Mouse (Mus musculus) ES-E14 (cell line): ENCODE measurements around the gene Hsph1. TPM values are rescaled to one million over a fixed set of nuclear protein-coding genes. Genes with fewer than 3 reads are reported as not detected.
A peak's percentile ranks its signal among the peaks of the same experiment; 100 is the strongest.

Experiments
- DNase-seq: peaks from one replicate; pipeline ENCODE4 v3.0.0-alpha.2; 2013; ENCODE audit warnings: low read depth, low spot score
- H3K27ac ChIP-seq: 2 replicates; pipeline ENCODE4 v1.5.1; 2012; ENCODE audit warnings: low read depth, mild to moderate bottlenecking, low read length, moderate library complexity, mixed read lengths; ENCODE audit not compliant: poor library complexity, insufficient read depth, severe bottlenecking
- H3K36me3 ChIP-seq: 2 replicates; pipeline ENCODE4 v1.6.1; 2012; ENCODE audit warnings: mild to moderate bottlenecking, low read length, moderate library complexity, mixed read lengths; ENCODE audit not compliant: control insufficient read depth, poor library complexity, insufficient read depth, severe bottlenecking
- H3K4me1 ChIP-seq, 2 experiments: fragments of 150-350 bp in 1 of 2; sonication (generic) in 1 of 2; 2 replicates each; pipeline ENCODE4 v1.6.1; 2012; ENCODE audit warnings: low read length in 2 of 2, mild to moderate bottlenecking in 1 of 2, mixed read lengths in 1 of 2; ENCODE audit not compliant: control insufficient read depth in 2 of 2, insufficient read depth in 2 of 2, poor library complexity in 1 of 2
- H3K4me3 ChIP-seq, 2 experiments: fragments of 150-350 bp in 1 of 2; sonication (generic) in 1 of 2; 2 replicates each; pipeline ENCODE4 v1.5.1; 2012; ENCODE audit warnings: low read length in 2 of 2, low read depth in 1 of 2, mild to moderate bottlenecking in 1 of 2, mixed read lengths in 1 of 2; ENCODE audit not compliant: insufficient read depth in 1 of 2, poor library complexity in 1 of 2, severe bottlenecking in 1 of 2
- H3K9ac ChIP-seq: 2 replicates; pipeline ENCODE4 v1.6.1; 2012; ENCODE audit warnings: low read depth, mild to moderate bottlenecking, low read length, mixed read lengths; ENCODE audit not compliant: poor library complexity, insufficient read depth, severe bottlenecking
- H3K9me3 ChIP-seq: fragments of 150-350 bp; sonication (generic); 2 replicates; pipeline ENCODE4 v1.6.1; 2012; ENCODE audit warnings: low read depth, mild to moderate bottlenecking, low read length; ENCODE audit not compliant: control insufficient read depth, insufficient read depth
- CHD2 ChIP-seq: IDR thresholded peaks from 2 replicates; pipeline ENCODE4 v1.6.1; 2014; ENCODE audit warnings: mild to moderate bottlenecking, low read depth, low read length, inconsistent platforms
- HCFC1 ChIP-seq: IDR thresholded peaks from 2 replicates; pipeline ENCODE4 v1.6.1; 2012; ENCODE audit warnings: low read length, inconsistent platforms, borderline replicate concordance; ENCODE audit not compliant: insufficient read depth
- MAFK ChIP-seq: IDR thresholded peaks from 2 replicates; pipeline ENCODE4 v1.6.1; 2014; ENCODE audit warnings: mild to moderate bottlenecking, low read depth, low read length, inconsistent platforms; ENCODE audit not compliant: insufficient read depth
- ZC3H11A ChIP-seq: IDR thresholded peaks from 2 replicates; pipeline ENCODE4 v1.6.1; 2012; ENCODE audit warnings: low read depth, mild to moderate bottlenecking, inconsistent platforms, low read length, borderline replicate concordance
- ZNF384 ChIP-seq: IDR thresholded peaks from 2 replicates; pipeline ENCODE4 v1.6.1; 2012; ENCODE audit warnings: low read depth, low read length, inconsistent platforms
- in situ Hi-C, 2 experiments: fragments of 600-800 bp; cut with MboI; formaldehyde crosslinking; loops; one replicate each; pipeline ENCODE4 v1.15.1; 2025; ENCODE audit warnings: low sequenced_read_pairs in 2 of 2, inconsistent platforms in 1 of 2; ENCODE audit not compliant: unreplicated experiment in 2 of 2
- total RNA-seq: library from RNA; depleted of rRNA; stranded (reverse); fragments of 300-350 nt; gene quantifications from 2 replicates; pipeline ENCODE4 v1.2.3, GENCODE M21; 2012

The Hsph1 gene
- total RNA-seq, 1 experiment, result 98.3 TPM

DNA sequence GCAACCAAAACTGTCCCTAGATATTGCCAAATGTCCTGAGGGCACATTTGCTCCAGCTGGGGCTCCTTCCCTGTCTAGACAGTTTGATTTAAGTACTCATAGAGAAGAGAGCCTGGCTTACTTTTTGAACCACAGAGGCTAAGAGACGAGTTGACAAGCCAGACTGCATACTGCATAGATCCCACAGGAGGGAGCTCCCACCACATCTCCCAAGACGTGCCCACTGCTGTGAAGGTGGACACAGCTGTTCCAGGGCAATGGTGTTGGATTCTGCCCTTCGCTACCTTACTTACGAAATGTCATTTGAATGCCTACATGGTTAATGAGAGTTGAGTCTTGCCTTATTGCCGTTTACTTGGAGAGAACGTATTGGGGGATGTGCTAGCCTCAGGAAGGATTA lies 6.2 kb upstream of the Hsph1 start:
- in situ Hi-C loops, result no loop called here
- Histone ChIP-seq H3K4me1 (0 out of 4 replicates have a peak, but pooled peaks cover 0 to 2% of the 10 kb centered on the region in 2 experiments), H3K9ac (peak overlapping the region; percentile 34; the same call in 1 of the 2 replicates), H3K27ac (no peak overlapping the region), H3K4me3 (peak overlapping the region; percentile 72 to 87; a peak in 3 of 4 replicates), H3K9me3 (no peaks in the 10 kb centered on the region), H3K36me3 (peaks cover 2% of the 10 kb centered on the region; the same call in 1 of the 2 replicates)
- TF ChIP-seq MAFK, result no peak
- no peak for TF ChIP-seq ZNF384
- no peak for TF ChIP-seq CHD2
- no peak for TF ChIP-seq ZC3H11A
- TF ChIP-seq HCFC1, result no peak
- DNase-seq, result no peak

DNA sequence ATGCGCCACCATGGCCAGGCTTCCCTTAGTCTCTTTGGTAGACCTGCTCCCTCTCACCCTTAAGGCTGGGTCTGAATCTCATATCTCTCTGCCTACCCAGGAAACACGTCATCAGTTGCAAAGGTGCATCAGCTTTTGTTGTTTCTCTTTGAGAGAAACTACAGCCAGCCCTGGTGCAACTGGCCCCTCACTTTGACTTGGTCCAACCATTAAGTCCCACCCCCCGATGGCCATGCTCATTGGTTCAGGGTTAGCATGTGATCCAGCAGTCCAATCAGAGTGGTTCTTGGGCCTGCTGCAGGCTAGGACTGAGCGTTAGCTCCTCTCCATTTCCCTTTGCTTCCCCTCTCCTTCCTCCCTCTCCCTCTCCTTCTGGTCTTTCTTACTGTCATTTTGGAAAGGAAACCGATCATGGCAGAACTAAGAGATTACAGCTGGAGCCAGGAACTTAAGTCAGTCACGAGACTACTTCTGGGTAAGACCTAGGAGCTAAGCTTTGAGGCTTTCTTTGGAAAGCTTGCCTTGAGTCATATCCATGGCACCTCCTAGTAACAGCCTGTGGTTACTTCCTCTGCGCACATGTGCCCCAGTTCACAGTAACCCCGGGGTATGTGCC lies 5.2 kb upstream of the Hsph1 start:
- TF ChIP-seq ZNF384 (no peak), CHD2 (no peak; the same call in 1 of the 2 replicates), HCFC1 (peak; percentile 59; the same call in 1 of the 2 replicates)
- H3K9ac ChIP-seq, result peak overlapping the region; percentile 77
- DNase-seq, result peak; percentile 80
- H3K9me3 ChIP-seq, result no peaks in the 10 kb centered on the region
- peaks cover 2% of the 10 kb centered on the region; the same call in 1 of the 2 replicates for H3K36me3 ChIP-seq
- H3K4me1 ChIP-seq, result 0 out of 4 replicates have a peak, but pooled peaks cover 0 to 2% of the 10 kb centered on the region in 2 experiments
- in situ Hi-C loops, result no loop called here
- H3K27ac ChIP-seq, result peak overlapping the region; percentile 65; the same call in 1 of the 2 replicates
- H3K4me3 ChIP-seq, result peak overlapping the region; percentile 72 to 87

DNA sequence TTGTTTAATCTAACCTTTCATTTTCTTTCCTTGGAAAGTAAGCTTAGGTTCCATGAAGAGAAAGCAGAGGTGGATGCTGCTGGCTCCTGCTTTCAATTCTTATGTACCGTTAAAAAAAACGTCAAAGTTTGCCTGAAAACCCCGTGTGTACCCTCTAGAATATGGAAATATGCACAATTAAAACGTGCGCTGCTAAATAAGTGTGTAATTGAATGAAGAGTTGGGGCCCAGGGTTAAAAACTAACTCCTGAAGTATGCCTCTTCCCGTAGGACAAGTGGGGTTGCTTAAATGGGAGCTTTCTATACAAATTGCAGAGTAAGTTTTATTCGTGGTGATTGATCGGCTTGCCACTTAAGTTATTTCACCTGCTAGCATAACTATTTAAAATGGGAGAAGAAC lies 1.1 kb upstream of the Hsph1 start:
- Histone ChIP-seq H3K9ac (no peak overlapping the region), H3K9me3 (no peaks in the 10 kb centered on the region), H3K27ac (no peak overlapping the region), H3K4me1 (peaks cover 0 to 9% of the 10 kb centered on the region in 2 experiments; a peak in 2 of 4 replicates), H3K4me3 (peak overlapping the region in 1 of 2 experiments; percentile 79; a peak in 1 of 4 replicates), H3K36me3 (peaks cover 20% of the 10 kb centered on the region)
- DNase-seq, result no peak
- in situ Hi-C loops, result no loop called here
- no peak for TF ChIP-seq ZNF384
- TF ChIP-seq ZC3H11A, result no peak
- TF ChIP-seq MAFK, result no peak
- no peak for TF ChIP-seq HCFC1
- TF ChIP-seq CHD2, result no peak

DNA sequence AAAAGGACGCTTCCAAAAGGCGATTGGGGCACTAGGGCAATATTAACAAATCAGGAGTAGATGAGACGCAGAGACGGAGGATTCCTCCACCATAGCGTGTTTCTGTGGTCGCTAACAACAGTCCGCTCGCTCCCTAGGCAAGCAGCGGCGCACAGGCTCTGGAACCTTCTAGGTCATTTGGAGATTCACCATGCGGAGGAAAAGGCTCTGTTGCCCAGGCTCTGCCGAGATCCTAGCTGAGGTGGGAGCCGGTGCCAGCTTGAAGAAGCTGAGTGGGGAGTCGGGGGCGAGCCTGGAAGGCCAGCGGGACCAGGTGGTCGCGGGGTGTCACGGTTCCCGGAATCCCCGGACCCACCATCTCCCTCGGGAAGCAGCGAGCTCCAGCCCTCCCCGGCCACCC lies 620 bp downstream of the Hsph1 start:
- TF ChIP-seq ZNF384 (no peak), ZC3H11A (no peak), CHD2 (no peak), MAFK (no peak), HCFC1 (no peak)
- no peak for DNase-seq
- in situ Hi-C loops, result no loop called here
- H3K4me3 ChIP-seq, result peak overlapping the region; percentile 79 to 86
- peaks cover 0 to 8% of the 10 kb centered on the region in 2 experiments; a peak in 2 of 4 replicates for H3K4me1 ChIP-seq
- H3K36me3 ChIP-seq, result peaks cover 32% of the 10 kb centered on the region
- H3K27ac ChIP-seq, result peak overlapping the region; percentile 50; the same call in 1 of the 2 replicates
- peak overlapping the region; percentile 89 for H3K9ac ChIP-seq
- H3K9me3 ChIP-seq, result no peaks in the 10 kb centered on the region
